Mouse (Mus musculus) embryonic stem cell, embryonic (primary cell): ENCODE results near the gene Tap1.
"Not testable (repeated sequence)": the region's sequence is repeated elsewhere in the genome, so short reads cannot be mapped to it uniquely, and the experiment has no call there.

Experiments
- CTCF ChIA-PET, 4 experiments: fragments of 300-600 bp in 2 of 4; fragments of 350-600 bp in 2 of 4; sonication (Branson Sonifier 250); formaldehyde crosslinking; loops; one replicate each; lab custom pipeline; 2022; ENCODE audit warnings: inconsistent platforms in 2 of 4; lab: Charles Lee
- POLR2A ChIA-PET, 4 experiments: fragments of 300-600 bp in 2 of 4; fragments of 350-600 bp in 2 of 4; sonication (Branson Sonifier 250); formaldehyde crosslinking; loops; one replicate each; lab custom pipeline; 2022; ENCODE audit warnings: antibody characterized with exemption in 4 of 4, inconsistent platforms in 1 of 4; lab: Charles Lee

Tap1 gene

GRCm38 (mm10) chr17:34232021-34232420 is 44.7 kb downstream of the Tap1 start:
- CTCF ChIA-PET: not testable (repeated sequence)
- POLR2A ChIA-PET: interaction anchor here in 1 of 4 experiments (1.1 kb wide), 1 partner anchor 17 kb away, joined by 3 read pairs; no protein-coding TSS in a partner anchor

- ChIA-PET POLR2A (interaction anchor here in 2 of 4 experiments (0.8 to 1.5 kb wide), 4 partner anchors 11 to 23 kb away, joined by 3 to 5 read pairs (median 4); no protein-coding TSS in a partner anchor), CTCF (interaction anchor here (0.8 to 3.1 kb wide), 19 partner anchors 10 to 176 kb away, joined by 3 to 23 read pairs (median 5); no protein-coding TSS in a partner anchor)
These were observed 47.6 kb downstream of the Tap1 start for GRCm38 (mm10) chr17:34234926-34235325.

- POLR2A ChIA-PET: interaction anchor here in 1 of 4 experiments (1.3 kb wide), 1 partner anchor 22 kb away, joined by 3 read pairs; no protein-coding TSS in a partner anchor
- CTCF ChIA-PET: interaction anchor here in 2 of 4 experiments (0.9 to 2.9 kb wide), 4 partner anchors 14 to 175 kb away, joined by 3 to 11 read pairs (median 6); no protein-coding TSS in a partner anchor
These were observed 49.3 kb downstream of the Tap1 start for GRCm38 (mm10) chr17:34236691-34237090.

- CTCF ChIA-PET: interaction anchor here (0.6 to 2.9 kb wide), 8 partner anchors 12 to 150 kb away, joined by 3 to 11 read pairs (median 3); no protein-coding TSS in a partner anchor
These were observed 50.4 kb downstream of the Tap1 start for GRCm38 (mm10) chr17:34237741-34238140.

GRCm38 (mm10) chr17:34238706-34239105 is 51.4 kb downstream of the Tap1 start, which contains the start of gene H2-Ob:
Gene H2-Ob (plus strand): TSS chr17:34238903.
- ChIA-PET POLR2A (interaction anchor here in 1 of 4 experiments (0.6 kb wide), 1 partner anchor 117 kb away, joined by 6 read pairs; no protein-coding TSS in a partner anchor), CTCF (interaction anchor here in 3 of 4 experiments (0.9 to 2.9 kb wide), 4 partner anchors 11 to 75 kb away, joined by 3 to 11 read pairs (median 4); no protein-coding TSS in a partner anchor)

More at GRCm38 (mm10) chr17:34237741-34238140, 50.4 kb downstream of the Tap1 start:
- POLR2A ChIA-PET: interaction anchor here in 2 of 4 experiments (0.6 kb wide), 2 partner anchors 157 to 452 kb away, joined by 3 to 4 read pairs; no protein-coding TSS in a partner anchor

GRCm38 (mm10) chr17:34239601-34240041 is 52.3 kb downstream of the Tap1 start:
- CTCF ChIA-PET: interaction anchor here in 2 of 4 experiments (0.6 to 2.9 kb wide), 3 partner anchors 10 to 1690 kb away, joined by 3 to 11 read pairs (median 3); no protein-coding TSS in a partner anchor

GRCm38 (mm10) chr17:34240366-34240765 is 53.0 kb downstream of the Tap1 start:
- ChIA-PET CTCF (interaction anchor here in 1 of 4 experiments (1.7 kb wide), 1 partner anchor 10 kb away, joined by 5 read pairs; no protein-coding TSS in a partner anchor), POLR2A (interaction anchor here in 1 of 4 experiments (0.6 kb wide), 1 partner anchor 576 kb away, joined by 3 read pairs; no protein-coding TSS in a partner anchor)

More at GRCm38 (mm10) chr17:34239601-34240041, 52.3 kb downstream of the Tap1 start:
- POLR2A ChIA-PET: interaction anchor here in 1 of 4 experiments (0.7 kb wide), 1 partner anchor 12 kb away, joined by 3 read pairs; no protein-coding TSS in a partner anchor

GRCm38 (mm10) chr17:34240916-34241315 is 53.6 kb downstream of the Tap1 start:
- POLR2A ChIA-PET: interaction anchor here in 1 of 4 experiments (1.7 kb wide), 1 partner anchor 323 kb away, joined by 3 read pairs; the partner anchor contains the start of gene Notch4

GRCm38 (mm10) chr17:34244656-34245055 is 57.3 kb downstream of the Tap1 start:
- ChIA-PET POLR2A (no interaction called here), CTCF (no interaction called here)

More at GRCm38 (mm10) chr17:34240916-34241315, 53.6 kb downstream of the Tap1 start:
- CTCF ChIA-PET: interaction anchor here in 1 of 4 experiments (1.7 kb wide), 1 partner anchor 9 kb away, joined by 5 read pairs; no protein-coding TSS in a partner anchor
